Mouse (Mus musculus): ENCODE measurements at regions not wholly inside any gene's neighbourhood (a gene's known extent, or its start where the extent isn't known, plus 50 kb on each side); places are given as distances from the start of the nearest gene placed in this dataset.

DNA sequence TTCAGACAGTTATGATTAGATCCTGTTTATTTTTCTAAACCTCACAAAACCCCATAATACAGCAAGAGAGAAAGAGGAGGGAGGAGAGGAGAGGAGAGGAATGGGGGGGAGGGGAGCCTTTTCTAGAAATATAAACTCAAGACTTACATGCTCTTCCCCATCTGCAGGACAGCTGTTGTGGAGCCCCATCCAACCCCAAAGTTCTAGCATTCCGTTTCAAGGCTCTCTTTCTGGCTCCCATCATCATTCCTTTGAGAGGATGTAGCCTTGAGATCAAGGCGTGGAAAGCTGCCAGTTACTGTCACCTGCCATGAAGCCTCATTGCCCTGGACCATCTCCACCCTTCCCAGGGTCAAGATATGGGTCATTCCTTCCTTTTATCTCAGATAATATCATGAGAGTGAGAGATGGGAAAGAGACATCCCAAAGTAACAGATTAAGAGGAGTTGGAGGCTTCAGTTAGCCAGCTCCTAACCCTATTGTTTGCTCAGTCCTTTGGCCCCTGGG is 70.8 kb upstream of the Cdon start:
- Histone ChIP-seq H3K4me2 (ENCODE audit: low read length) (no peak overlapping the region), H3K9ac (ENCODE audit: low read depth, low read length) (no peak overlapping the region), H3K27ac (ENCODE audit: low read length) (no peak overlapping the region), H3K9me3 (replicated peaks; ENCODE audit: control insufficient read depth, low read length, poor library complexity, severe bottlenecking) (no peaks in the 10 kb centered on the region), H3K4me3 (ENCODE audit: low read depth, low read length) (no peak overlapping the region), H3K36me3 (ENCODE audit: control insufficient read depth, insufficient read depth, low read length) (no peaks in the 10 kb centered on the region), H3K4me1 (ENCODE audit: control insufficient read depth, insufficient read depth, low read length) (peaks cover 5% of the 10 kb centered on the region; the same call in 1 of the 2 replicates), H3K27me3 (ENCODE audit: control insufficient read depth, insufficient read depth, low read depth, low read length) (no peaks in the 10 kb centered on the region)
- 84% methylated on average over 2 of the region's 2 CpGs for WGBS
- ATAC-seq = no peak

GRCm38 (mm10) chr9:35351576-35351975 is 69.4 kb upstream of the Cdon start:
- 82% methylated on average over 5 of the region's 5 CpGs for WGBS
- H3K4me3 ChIP-seq (ENCODE audit: low read depth, low read length) = no peak overlapping the region
- no peak overlapping the region for H3K9ac ChIP-seq (ENCODE audit: low read depth, low read length)
- peaks cover 5% of the 10 kb centered on the region; the same call in 1 of the 2 replicates for H3K4me1 ChIP-seq (ENCODE audit: control insufficient read depth, insufficient read depth, low read length)
- H3K4me2 ChIP-seq (ENCODE audit: low read length) = no peak overlapping the region
- no peaks in the 10 kb centered on the region for H3K9me3 ChIP-seq (replicated peaks; ENCODE audit: control insufficient read depth, low read length, poor library complexity, severe bottlenecking)
- no peak for ATAC-seq
- H3K27me3 ChIP-seq (ENCODE audit: control insufficient read depth, insufficient read depth, low read depth, low read length) = no peaks in the 10 kb centered on the region
- no peak overlapping the region for H3K27ac ChIP-seq (ENCODE audit: low read length)
- H3K36me3 ChIP-seq (ENCODE audit: control insufficient read depth, insufficient read depth, low read length) = no peaks in the 10 kb centered on the region

DNA sequence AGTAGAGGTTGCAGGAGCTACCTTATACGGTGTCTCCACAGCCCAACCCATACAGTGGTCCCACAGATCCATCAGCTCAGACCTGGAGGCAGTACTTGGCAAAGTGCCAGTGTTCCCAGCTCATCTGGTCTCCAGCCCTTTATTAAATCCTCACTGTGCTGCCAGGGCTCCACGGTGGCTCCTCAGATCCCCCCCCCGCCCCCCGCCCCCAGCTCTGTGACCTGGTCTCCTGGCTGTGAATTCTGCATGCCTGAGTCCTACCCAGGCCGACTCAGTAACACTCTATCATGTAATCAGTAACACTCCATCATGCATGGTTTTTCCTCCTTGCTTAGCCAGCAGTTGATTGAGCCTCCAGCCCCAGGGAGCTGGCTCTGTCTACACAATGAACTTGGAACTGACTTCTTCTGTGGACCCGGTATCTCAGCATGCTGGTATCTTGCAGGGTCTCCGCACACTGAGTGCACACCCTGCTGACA is 66.2 kb upstream of the Cdon start:
- Histone ChIP-seq H3K4me3 (ENCODE audit: low read depth, low read length) (no peak overlapping the region), H3K4me2 (ENCODE audit: low read length) (no peak overlapping the region), H3K9ac (ENCODE audit: low read depth, low read length) (no peak overlapping the region), H3K27ac (ENCODE audit: low read length) (no peak overlapping the region), H3K27me3 (ENCODE audit: control insufficient read depth, insufficient read depth, low read depth, low read length) (no peaks in the 10 kb centered on the region), H3K36me3 (ENCODE audit: control insufficient read depth, insufficient read depth, low read length) (no peaks in the 10 kb centered on the region), H3K4me1 (ENCODE audit: control insufficient read depth, insufficient read depth, low read length) (peaks cover 5% of the 10 kb centered on the region; the same call in 1 of the 2 replicates), H3K9me3 (replicated peaks; ENCODE audit: control insufficient read depth, low read length, poor library complexity, severe bottlenecking) (no peaks in the 10 kb centered on the region)
- no peak for ATAC-seq
- 59% methylated on average over 7 of the region's 7 CpGs for WGBS

DNA sequence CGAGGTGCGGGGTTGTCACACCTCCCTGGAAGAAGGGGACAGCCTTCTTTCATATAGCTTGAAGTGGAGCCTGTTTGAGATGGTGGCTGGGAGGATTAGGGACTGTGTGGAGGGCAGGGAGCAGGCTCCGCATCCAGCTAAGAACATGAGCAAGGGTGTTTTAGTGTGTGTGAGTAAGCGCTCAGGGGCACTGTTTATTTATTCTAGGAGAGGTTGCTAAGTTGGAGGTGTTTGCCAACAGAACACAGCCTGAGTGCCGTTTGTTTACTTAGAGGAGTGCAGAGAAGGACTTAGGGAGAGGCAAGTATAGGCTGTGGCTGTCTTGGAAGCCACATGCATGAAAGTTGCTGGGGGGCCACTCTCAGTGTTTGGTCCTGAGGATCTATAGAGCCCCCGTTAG is 61.2 kb upstream of the Cdon start:
- H3K4me2 ChIP-seq (ENCODE audit: low read length) = no peak overlapping the region
- H3K4me1 ChIP-seq (ENCODE audit: control insufficient read depth, insufficient read depth, low read length) = peaks cover 28% of the 10 kb centered on the region
- no peaks in the 10 kb centered on the region for H3K36me3 ChIP-seq (ENCODE audit: control insufficient read depth, insufficient read depth, low read length)
- no peak overlapping the region for H3K9ac ChIP-seq (ENCODE audit: low read depth, low read length)
- H3K4me3 ChIP-seq (ENCODE audit: low read depth, low read length) = no peak overlapping the region
- H3K27ac ChIP-seq (ENCODE audit: low read length) = no peak overlapping the region
- ATAC-seq = no peak
- H3K9me3 ChIP-seq (replicated peaks; ENCODE audit: control insufficient read depth, low read length, poor library complexity, severe bottlenecking) = no peaks in the 10 kb centered on the region
- no peaks in the 10 kb centered on the region for H3K27me3 ChIP-seq (ENCODE audit: control insufficient read depth, insufficient read depth, low read depth, low read length)
- 63% methylated on average over 6 of the region's 6 CpGs for WGBS

GRCm38 (mm10) chr9:35360139-35361100 is 60.5 kb upstream of the Cdon start:
- ATAC-seq = peak; percentile 64
- no peak overlapping the region for H3K27ac ChIP-seq (ENCODE audit: low read length)
- H3K4me2 ChIP-seq (ENCODE audit: low read length) = no peak overlapping the region
- H3K27me3 ChIP-seq (ENCODE audit: control insufficient read depth, insufficient read depth, low read depth, low read length) = no peaks in the 10 kb centered on the region
- H3K4me1 ChIP-seq (ENCODE audit: control insufficient read depth, insufficient read depth, low read length) = peaks cover 25% of the 10 kb centered on the region
- no peaks in the 10 kb centered on the region for H3K9me3 ChIP-seq (replicated peaks; ENCODE audit: control insufficient read depth, low read length, poor library complexity, severe bottlenecking)
- no peak overlapping the region for H3K4me3 ChIP-seq (ENCODE audit: low read depth, low read length)
- no peaks in the 10 kb centered on the region for H3K36me3 ChIP-seq (ENCODE audit: control insufficient read depth, insufficient read depth, low read length)
- H3K9ac ChIP-seq (ENCODE audit: low read depth, low read length) = no peak overlapping the region
- 27% methylated on average over 6 of the region's 6 CpGs for WGBS

GRCm38 (mm10) chr9:35361432-35361831 is 59.5 kb upstream of the Cdon start:
- 0 out of 2 replicates have a peak, but pooled peaks have one; percentile 42 for ATAC-seq
- WGBS = 32% methylated on average over 4 of the region's 4 CpGs
- H3K4me1 ChIP-seq (ENCODE audit: control insufficient read depth, insufficient read depth, low read length) = peaks cover 25% of the 10 kb centered on the region
- no peak overlapping the region for H3K4me3 ChIP-seq (ENCODE audit: low read depth, low read length)
- H3K9me3 ChIP-seq (replicated peaks; ENCODE audit: control insufficient read depth, low read length, poor library complexity, severe bottlenecking) = no peaks in the 10 kb centered on the region
- H3K27ac ChIP-seq (ENCODE audit: low read length) = no peak overlapping the region
- no peak overlapping the region for H3K9ac ChIP-seq (ENCODE audit: low read depth, low read length)
- H3K4me2 ChIP-seq (ENCODE audit: low read length) = no peak overlapping the region
- no peaks in the 10 kb centered on the region for H3K36me3 ChIP-seq (ENCODE audit: control insufficient read depth, insufficient read depth, low read length)
- H3K27me3 ChIP-seq (ENCODE audit: control insufficient read depth, insufficient read depth, low read depth, low read length) = no peaks in the 10 kb centered on the region

DNA sequence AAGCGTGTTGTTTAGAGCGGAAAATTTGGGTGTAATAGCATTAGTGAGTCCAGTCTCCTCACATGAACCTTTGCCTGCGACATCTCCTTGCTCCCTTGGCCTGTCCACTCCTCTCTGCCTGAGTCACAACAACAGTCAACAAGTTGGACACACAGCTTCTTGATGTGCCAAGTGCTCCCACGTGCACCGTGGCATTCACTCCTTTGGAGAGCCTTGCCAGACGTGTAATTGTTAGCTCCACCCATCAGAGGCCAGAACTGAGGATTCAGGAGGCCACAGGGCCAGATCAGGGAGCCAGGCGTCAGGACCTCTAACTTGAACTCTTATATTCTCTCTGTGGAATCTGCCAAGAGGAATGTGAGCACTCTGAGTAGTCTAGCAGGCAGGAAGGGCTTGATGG is 58.7 kb upstream of the Cdon start:
- H3K4me2 ChIP-seq (ENCODE audit: low read length) = no peak overlapping the region
- H3K27ac ChIP-seq (ENCODE audit: low read length) = no peak overlapping the region
- no peaks in the 10 kb centered on the region for H3K27me3 ChIP-seq (ENCODE audit: control insufficient read depth, insufficient read depth, low read depth, low read length)
- ATAC-seq = no peak
- no peaks in the 10 kb centered on the region for H3K9me3 ChIP-seq (replicated peaks; ENCODE audit: control insufficient read depth, low read length, poor library complexity, severe bottlenecking)
- H3K36me3 ChIP-seq (ENCODE audit: control insufficient read depth, insufficient read depth, low read length) = no peaks in the 10 kb centered on the region
- no peak overlapping the region for H3K4me3 ChIP-seq (ENCODE audit: low read depth, low read length)
- peaks cover 25% of the 10 kb centered on the region for H3K4me1 ChIP-seq (ENCODE audit: control insufficient read depth, insufficient read depth, low read length)
- H3K9ac ChIP-seq (ENCODE audit: low read depth, low read length) = no peak overlapping the region
- WGBS = 64% methylated on average over 7 of the region's 7 CpGs

- WGBS = 50% methylated on average over 5 of the region's 5 CpGs
- H3K9me3 ChIP-seq (replicated peaks; ENCODE audit: control insufficient read depth, low read length, poor library complexity, severe bottlenecking) = no peaks in the 10 kb centered on the region
- ATAC-seq = no peak; the same call in 1 of the 2 replicates
- peaks cover 25% of the 10 kb centered on the region for H3K4me1 ChIP-seq (ENCODE audit: control insufficient read depth, insufficient read depth, low read length)
- no peaks in the 10 kb centered on the region for H3K36me3 ChIP-seq (ENCODE audit: control insufficient read depth, insufficient read depth, low read length)
- no peaks in the 10 kb centered on the region for H3K27me3 ChIP-seq (ENCODE audit: control insufficient read depth, insufficient read depth, low read depth, low read length)
- H3K4me2 ChIP-seq (ENCODE audit: low read length) = no peak overlapping the region
- H3K4me3 ChIP-seq (ENCODE audit: low read depth, low read length) = no peak overlapping the region
- no peak overlapping the region for H3K27ac ChIP-seq (ENCODE audit: low read length)
- H3K9ac ChIP-seq (ENCODE audit: low read depth, low read length) = no peak overlapping the region
Measured at GRCm38 (mm10) chr9:35363079-35363478, 57.8 kb upstream of the Cdon start.

GRCm38 (mm10) chr9:35363936-35364335 is 57.0 kb upstream of the Cdon start:
- H3K4me1 ChIP-seq (ENCODE audit: control insufficient read depth, insufficient read depth, low read length) = peaks cover 25% of the 10 kb centered on the region
- H3K27ac ChIP-seq (ENCODE audit: low read length) = no peak overlapping the region
- ATAC-seq = no peak
- WGBS = 85% methylated on average over 4 of the region's 4 CpGs
- no peaks in the 10 kb centered on the region for H3K27me3 ChIP-seq (ENCODE audit: control insufficient read depth, insufficient read depth, low read depth, low read length)
- no peak overlapping the region for H3K4me2 ChIP-seq (ENCODE audit: low read length)
- no peak overlapping the region for H3K4me3 ChIP-seq (ENCODE audit: low read depth, low read length)
- no peaks in the 10 kb centered on the region for H3K36me3 ChIP-seq (ENCODE audit: control insufficient read depth, insufficient read depth, low read length)
- H3K9me3 ChIP-seq (replicated peaks; ENCODE audit: control insufficient read depth, low read length, poor library complexity, severe bottlenecking) = no peaks in the 10 kb centered on the region
- H3K9ac ChIP-seq (ENCODE audit: low read depth, low read length) = no peak overlapping the region
